Comparison of ENCODE assay signal across 8 mouse cellular contexts in the genomic region with DNA sequence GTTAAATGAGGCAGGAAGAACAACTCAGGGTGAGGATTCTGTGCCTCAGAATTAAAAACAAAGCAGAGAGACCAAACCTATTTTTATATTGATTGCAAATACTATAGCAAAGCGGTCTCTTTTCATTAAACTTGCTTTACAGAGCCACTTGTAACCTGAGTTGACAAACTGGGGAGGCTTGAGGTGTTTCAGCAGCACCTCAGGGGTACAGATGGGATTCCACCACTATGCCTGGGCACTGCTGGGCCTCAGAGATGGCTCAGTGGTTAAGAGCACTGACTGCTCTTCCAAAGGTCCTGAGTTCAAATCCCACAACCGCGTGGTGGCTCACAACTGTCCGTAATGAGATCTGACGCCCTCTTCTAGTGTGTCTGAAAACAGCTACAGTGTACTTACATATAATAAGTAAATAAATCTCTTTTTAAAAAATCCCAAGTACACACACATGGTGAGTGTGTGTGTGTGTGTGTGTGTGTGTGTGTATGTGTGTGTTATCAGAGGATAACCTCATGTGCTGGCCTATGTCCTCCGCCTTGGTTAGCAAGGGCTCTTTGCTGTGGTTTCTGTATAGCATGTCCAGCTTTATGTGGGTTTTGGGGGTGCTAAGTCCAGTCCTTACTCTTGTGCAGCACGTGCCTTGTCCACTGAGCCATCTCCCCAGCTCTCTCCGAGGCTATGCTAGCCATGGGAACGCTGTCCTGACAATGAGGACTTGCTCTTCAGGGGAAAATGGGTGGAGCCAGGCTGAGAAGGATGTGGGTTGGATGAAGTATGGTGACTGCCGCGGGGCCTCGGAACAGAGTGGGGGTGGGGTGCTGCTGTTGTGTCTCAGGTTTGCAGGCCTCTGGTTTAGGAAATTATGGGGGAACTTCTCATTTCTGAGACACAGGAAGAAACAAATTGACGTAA. TPM values are rescaled to one million over a fixed set of nuclear protein-coding genes. Genes with fewer than 3 reads are reported as not detected.
DNase-seq lines count a peak whose midpoint lies in the region; ATAC-seq and TF ChIP-seq lines count a peak whose summit lies in the region.

No protein-coding gene starts in this region.

- H3K4me2 ChIP-seq in heart, embryonic 16.5 days (ENCODE audit: low read depth, low read length): peak overlapping the region; percentile 56
- H3K4me2 ChIP-seq in stomach, postnatal 0 days (replicated peaks; ENCODE audit: low read depth): peak overlapping the region; percentile 18

- WGBS in heart, embryonic 16.5 days: 32% methylated on average over 13 of the region's 13 CpGs
- whole genome bisulfite sequencing in stomach, postnatal 0 days: 36% methylated on average over 13 of the region's 13 CpGs

- H3K36me3 ChIP-seq in heart, embryonic 16.5 days (ENCODE audit: control insufficient read depth, insufficient read depth): no peaks in the 10 kb centered on the region
- H3K36me3 ChIP-seq in stomach, postnatal 0 days (ENCODE audit: control insufficient read depth, insufficient read depth, low read length): no peaks in the 10 kb centered on the region

- peak; percentile 23 for DNase-seq in gastrocnemius, postnatal 10 days
- DNase-seq in gastrocnemius, adult 18-20 months (ENCODE audit: low spot score): no peak
- DNase-seq in embryo, embryonic 11.5 days (ENCODE audit: low read depth, low spot score): peak; percentile 57
- peak; percentile 62 to 73 for DNase-seq in kidney, postnatal 36 days
- peak; percentile 55 for DNase-seq in stomach, postnatal 0 days (ENCODE audit: low spot score)
- DNase-seq in cerebellum, adult 11-12 months: no peak

- H3K4me3 ChIP-seq in heart, embryonic 16.5 days (ENCODE audit: low read length): peak overlapping the region; percentile 42
- no peak overlapping the region for H3K4me3 ChIP-seq in stomach, postnatal 0 days (ENCODE audit: low read depth, low read length)

- ATAC-seq in heart, embryonic 16.5 days (replicated peaks; ENCODE audit: extremely low read depth, insufficient read depth, low FRiP score): peak; percentile 84
- ATAC-seq in megakaryocyte progenitor cell, adult 5-6 weeks (replicated peaks; ENCODE audit: poor library complexity): peak; percentile 89
- peak; percentile 81; the same call in 1 of the 2 replicates for ATAC-seq in stomach, postnatal 0 days (ENCODE audit: low FRiP score, low TSS enrichment)

- no peaks in the 10 kb centered on the region for H3K27me3 ChIP-seq in heart, embryonic 16.5 days (ENCODE audit: control insufficient read depth, insufficient read depth, low read length)
- no peaks in the 10 kb centered on the region for H3K27me3 ChIP-seq in stomach, postnatal 0 days (ENCODE audit: control insufficient read depth, insufficient read depth, low read length)

- peaks cover 13% of the 10 kb centered on the region for H3K4me1 ChIP-seq in heart, embryonic 16.5 days (ENCODE audit: control insufficient read depth, insufficient read depth, low read length)
- H3K4me1 ChIP-seq in stomach, postnatal 0 days (replicated peaks; ENCODE audit: control insufficient read depth, insufficient read depth): peaks cover 5% of the 10 kb centered on the region; the same call in 1 of the 2 replicates

- TF ChIP-seq EP300 in stomach, postnatal 0 days (optimal IDR thresholded peaks at IDR 0.05): no peak

- peak overlapping the region; percentile 26; the same call in 1 of the 2 replicates for H3K9ac ChIP-seq in heart, embryonic 16.5 days (ENCODE audit: low read length)
- H3K9ac ChIP-seq in stomach, postnatal 0 days (ENCODE audit: low read length): no peak overlapping the region

- no peak for TF ChIP-seq CTCF in stomach, postnatal 0 days (IDR thresholded peaks at IDR 0.05; ENCODE audit: low read depth)

- H3K9me3 ChIP-seq in heart, embryonic 16.5 days (replicated peaks; ENCODE audit: control insufficient read depth, low read length): no peaks in the 10 kb centered on the region
- no peaks in the 10 kb centered on the region for H3K9me3 ChIP-seq in stomach, postnatal 0 days (ENCODE audit: control insufficient read depth, low read length)

- H3K27ac ChIP-seq in heart, embryonic 16.5 days (ENCODE audit: low read length): peak overlapping the region; percentile 79
- 0 out of 2 replicates have a peak overlapping the region, but pooled peaks have one; percentile 69 for H3K27ac ChIP-seq in stomach, postnatal 0 days (replicated peaks)

RNA-seq across cellular contexts. Expression of a gene that starts 9.7 kb away (rescaled TPM):
- 100 to 1,000 TPM; 140 TPM for total RNA-seq in gastrocnemius, postnatal 10 days (2021)
- 100 to 1,000 TPM; 151 to 165 TPM for total RNA-seq in gastrocnemius, adult 18-20 months (2021)
- polyA plus RNA-seq in heart, embryonic 16.5 days (2015; fragmentation: Nextera tagmentation; extraction: Ambion mirVana): 234 and 239 TPM in 2 replicates
- total RNA-seq in megakaryocyte progenitor cell, adult 5-6 weeks (2015): 219 and 228 TPM in 2 replicates
- 193 and 195 TPM in 2 replicates for total RNA-seq in megakaryocyte progenitor cell, adult 5-6 weeks (2017)
- polyA plus RNA-seq in stomach, postnatal 0 days (2015; fragmentation: Nextera tagmentation; extraction: Ambion mirVana): 163 and 183 TPM in 2 replicates

Comparison
In these comparisons a context has a peak if more than half of its experiments do, and no peak if none do; other contexts are left out.
1. DNase-seq: peak in gastrocnemius, postnatal 10 days (single experiment), embryo, embryonic 11.5 days (single experiment), kidney, postnatal 36 days (2 of 2) and stomach, postnatal 0 days (single experiment); none in gastrocnemius, adult 18-20 months (single experiment) and cerebellum, adult 11-12 months (single experiment).
2. Peak in every context shown above with its lines, with median percentiles within 50 percentile points of each other: ATAC-seq.